Mouse (Mus musculus): ENCODE measurements around the gene Casp8. TPM values are rescaled to one million over a fixed set of nuclear protein-coding genes. Genes with fewer than 3 reads are reported as not detected.
"Not testable (repeated sequence)": the region's sequence is repeated elsewhere in the genome, so short reads cannot be mapped to it uniquely, and the experiment has no call there.

The Casp8 gene
- polyA plus RNA-seq, 1 experiment from 2014 or later: 36.6 TPM

DNA sequence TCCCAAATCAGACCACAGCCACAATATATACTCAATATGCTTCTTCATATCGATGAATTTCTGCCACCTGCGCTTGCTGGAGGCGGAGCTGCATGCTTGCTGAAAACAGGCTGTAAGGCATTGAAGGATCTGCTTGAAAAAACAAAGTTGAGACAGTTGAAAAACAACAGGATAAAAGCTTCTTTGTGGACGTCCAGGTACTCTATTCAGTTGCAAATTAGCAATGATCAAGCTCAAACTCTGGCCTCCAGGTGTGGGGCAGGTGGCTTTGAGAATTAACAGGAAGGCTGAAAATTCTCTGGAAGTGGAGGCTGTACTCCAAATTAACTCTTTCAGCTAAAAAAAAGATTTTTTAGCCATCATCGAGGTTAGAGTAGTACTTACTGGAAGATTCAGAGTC, 32.6 kb upstream of the Casp8 start:
- TF ChIP-seq EP300 (optimal IDR thresholded peaks at IDR 0.05) (no peak), CTCF (IDR thresholded peaks at IDR 0.05; ENCODE audit: low read depth) (no peak)
- no peak for ATAC-seq (ENCODE audit: low FRiP score, low TSS enrichment)
- H3K9me3 ChIP-seq (ENCODE audit: control insufficient read depth, low read length): no peaks in the 10 kb centered on the region
- H3K4me3 ChIP-seq (ENCODE audit: low read depth, low read length): no peak overlapping the region
- DNase-seq (ENCODE audit: low spot score): no peak
- H3K4me1 ChIP-seq (replicated peaks; ENCODE audit: control insufficient read depth, insufficient read depth): no peaks in the 10 kb centered on the region
- WGBS: 79% methylated on average over 5 of the region's 5 CpGs
- H3K9ac ChIP-seq (ENCODE audit: low read length): no peak overlapping the region
- H3K4me2 ChIP-seq (replicated peaks; ENCODE audit: low read depth): no peak overlapping the region
- no peaks in the 10 kb centered on the region for H3K36me3 ChIP-seq (ENCODE audit: control insufficient read depth, insufficient read depth, low read length)
- H3K27me3 ChIP-seq (ENCODE audit: control insufficient read depth, insufficient read depth, low read length): no peaks in the 10 kb centered on the region
- no peak overlapping the region for H3K27ac ChIP-seq (replicated peaks)

DNA sequence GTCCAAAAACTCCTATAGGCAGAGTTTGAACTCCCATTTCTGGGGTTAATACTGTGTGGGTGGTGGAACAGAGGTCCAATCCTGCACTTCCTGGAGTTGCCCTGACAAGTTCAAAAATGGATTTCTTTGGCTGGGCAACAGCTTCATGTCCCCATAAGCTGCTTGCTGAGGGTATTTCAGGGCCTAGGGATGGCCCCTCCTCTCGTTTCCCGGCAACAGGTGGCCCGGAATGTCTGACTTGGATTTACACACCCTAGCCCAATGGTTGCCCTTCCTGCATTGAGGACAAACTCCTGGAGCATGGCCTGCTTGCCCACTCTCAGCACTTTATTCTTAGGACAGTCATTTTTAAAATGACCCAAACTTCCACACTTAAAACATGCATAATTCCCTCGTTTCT, 28.7 kb upstream of the Casp8 start:
- WGBS: 79% methylated on average over 4 of the region's 4 CpGs
- not testable (repeated sequence) for H3K9ac ChIP-seq (ENCODE audit: low read length); ATAC-seq (ENCODE audit: low FRiP score, low TSS enrichment); H3K4me3 ChIP-seq (ENCODE audit: low read depth, low read length); H3K27ac ChIP-seq (replicated peaks); H3K9me3 ChIP-seq (ENCODE audit: control insufficient read depth, low read length); H3K36me3 ChIP-seq (ENCODE audit: control insufficient read depth, insufficient read depth, low read length); H3K4me2 ChIP-seq (replicated peaks; ENCODE audit: low read depth); H3K27me3 ChIP-seq (ENCODE audit: control insufficient read depth, insufficient read depth, low read length); DNase-seq (ENCODE audit: low spot score); H3K4me1 ChIP-seq (replicated peaks; ENCODE audit: control insufficient read depth, insufficient read depth)

DNA sequence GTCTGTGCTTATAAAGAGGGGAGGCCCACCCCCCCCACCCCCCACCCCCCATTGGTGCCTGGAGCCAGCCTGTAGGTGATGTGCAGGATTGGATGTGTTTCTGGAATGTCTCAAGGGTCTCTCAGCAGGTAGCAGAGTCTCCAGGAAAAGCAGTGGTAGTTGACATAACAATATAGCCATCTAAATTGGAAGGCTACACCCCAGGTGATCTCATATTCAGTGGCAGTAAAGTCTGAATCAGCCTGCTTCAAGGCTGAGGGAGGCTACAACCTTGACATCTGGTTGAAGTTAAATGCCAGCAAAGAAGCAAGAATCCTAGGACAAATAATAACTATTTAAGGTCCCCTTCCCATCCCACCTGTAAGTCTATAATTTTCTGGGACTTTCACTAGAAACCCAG, 26.0 kb upstream of the Casp8 start:
- no peak for DNase-seq (ENCODE audit: low spot score)
- no peaks in the 10 kb centered on the region for H3K36me3 ChIP-seq (ENCODE audit: control insufficient read depth, insufficient read depth, low read length)
- H3K4me2 ChIP-seq (replicated peaks; ENCODE audit: low read depth): no peak overlapping the region
- TF ChIP-seq CTCF (IDR thresholded peaks at IDR 0.05; ENCODE audit: low read depth) (no peak), EP300 (optimal IDR thresholded peaks at IDR 0.05) (no peak)
- H3K9ac ChIP-seq (ENCODE audit: low read length): no peak overlapping the region
- H3K9me3 ChIP-seq (ENCODE audit: control insufficient read depth, low read length): no peaks in the 10 kb centered on the region
- no peak overlapping the region for H3K4me3 ChIP-seq (ENCODE audit: low read depth, low read length)
- H3K27ac ChIP-seq (replicated peaks): no peak overlapping the region
- no peaks in the 10 kb centered on the region for H3K4me1 ChIP-seq (replicated peaks; ENCODE audit: control insufficient read depth, insufficient read depth)
- H3K27me3 ChIP-seq (ENCODE audit: control insufficient read depth, insufficient read depth, low read length): no peaks in the 10 kb centered on the region
- ATAC-seq (ENCODE audit: low FRiP score, low TSS enrichment): no peak

DNA sequence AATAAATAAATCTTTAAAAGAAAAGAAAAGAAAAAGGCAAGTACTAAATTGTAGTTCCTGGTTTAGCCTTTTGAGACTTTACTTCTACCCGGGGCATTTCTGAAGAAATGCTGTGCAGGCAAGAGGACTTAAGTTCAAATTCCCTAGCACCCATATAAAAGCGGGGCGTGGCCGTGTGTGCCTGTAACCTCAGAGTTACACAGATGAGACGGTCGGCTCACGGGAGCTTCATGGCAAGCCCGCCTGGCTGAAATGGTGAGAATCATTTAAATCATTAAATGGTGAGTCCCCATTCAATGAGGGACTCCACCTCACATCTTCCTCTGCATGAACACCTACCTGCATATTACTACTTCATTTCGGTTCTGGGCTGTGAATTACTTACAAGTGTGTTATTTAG, 25.5 kb upstream of the Casp8 start:
- Histone ChIP-seq H3K27ac (replicated peaks) (no peak overlapping the region), H3K9ac (ENCODE audit: low read length) (no peak overlapping the region), H3K4me3 (ENCODE audit: low read depth, low read length) (no peak overlapping the region), H3K4me1 (replicated peaks; ENCODE audit: control insufficient read depth, insufficient read depth) (no peaks in the 10 kb centered on the region), H3K4me2 (replicated peaks; ENCODE audit: low read depth) (no peak overlapping the region), H3K9me3 (ENCODE audit: control insufficient read depth, low read length) (no peaks in the 10 kb centered on the region), H3K36me3 (ENCODE audit: control insufficient read depth, insufficient read depth, low read length) (no peaks in the 10 kb centered on the region), H3K27me3 (ENCODE audit: control insufficient read depth, insufficient read depth, low read length) (no peaks in the 10 kb centered on the region)
- 50% methylated on average over 9 of the region's 9 CpGs for WGBS
- no peak for TF ChIP-seq CTCF (IDR thresholded peaks at IDR 0.05; ENCODE audit: low read depth)
- no peak for TF ChIP-seq EP300 (optimal IDR thresholded peaks at IDR 0.05)
- ATAC-seq (ENCODE audit: low FRiP score, low TSS enrichment) (no peak), DNase-seq (ENCODE audit: low spot score) (no peak)

DNA sequence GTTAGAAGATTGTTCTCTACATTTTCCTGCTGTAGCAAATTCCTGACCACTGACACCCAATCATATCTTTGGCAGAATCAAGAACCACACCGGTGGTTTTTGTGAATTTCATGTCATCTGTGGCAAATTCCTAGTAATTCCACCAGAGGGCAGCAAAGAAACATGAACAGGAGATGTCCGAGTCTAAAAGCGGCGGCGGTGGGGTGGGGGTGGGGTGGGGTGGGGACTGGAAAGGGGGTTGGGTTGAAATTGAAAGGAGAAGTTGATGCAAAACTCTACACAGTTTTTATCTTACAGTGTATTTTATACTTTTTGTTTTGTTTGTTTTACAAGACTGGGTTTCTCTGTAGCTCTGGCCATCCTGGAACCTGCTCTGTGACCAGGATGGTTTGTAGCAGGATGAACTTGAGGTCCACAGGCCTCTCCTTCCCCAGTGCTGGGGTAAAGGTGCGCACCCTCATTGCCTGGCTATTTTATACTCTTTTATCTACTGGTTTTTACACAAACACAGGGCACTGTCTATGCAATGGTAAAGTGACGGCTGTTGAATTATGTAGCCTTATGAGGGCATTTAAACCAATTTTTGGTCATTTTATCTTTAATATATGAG, 25.0 kb upstream of the Casp8 start:
- Histone ChIP-seq H3K27me3 (ENCODE audit: control insufficient read depth, insufficient read depth, low read length) (no peaks in the 10 kb centered on the region), H3K4me3 (ENCODE audit: low read depth, low read length) (no peak overlapping the region), H3K4me1 (replicated peaks; ENCODE audit: control insufficient read depth, insufficient read depth) (no peaks in the 10 kb centered on the region), H3K9me3 (ENCODE audit: control insufficient read depth, low read length) (no peaks in the 10 kb centered on the region), H3K27ac (replicated peaks) (no peak overlapping the region), H3K9ac (ENCODE audit: low read length) (no peak overlapping the region), H3K36me3 (ENCODE audit: control insufficient read depth, insufficient read depth, low read length) (no peaks in the 10 kb centered on the region), H3K4me2 (replicated peaks; ENCODE audit: low read depth) (no peak overlapping the region)
- DNase-seq (ENCODE audit: low spot score): peak; percentile 41
- ATAC-seq (ENCODE audit: low FRiP score, low TSS enrichment): no peak
- no peak for TF ChIP-seq EP300 (optimal IDR thresholded peaks at IDR 0.05)
- peak; percentile 74 for TF ChIP-seq CTCF (IDR thresholded peaks at IDR 0.05; ENCODE audit: low read depth)
- 29% methylated on average over 7 of the region's 7 CpGs for WGBS

DNA sequence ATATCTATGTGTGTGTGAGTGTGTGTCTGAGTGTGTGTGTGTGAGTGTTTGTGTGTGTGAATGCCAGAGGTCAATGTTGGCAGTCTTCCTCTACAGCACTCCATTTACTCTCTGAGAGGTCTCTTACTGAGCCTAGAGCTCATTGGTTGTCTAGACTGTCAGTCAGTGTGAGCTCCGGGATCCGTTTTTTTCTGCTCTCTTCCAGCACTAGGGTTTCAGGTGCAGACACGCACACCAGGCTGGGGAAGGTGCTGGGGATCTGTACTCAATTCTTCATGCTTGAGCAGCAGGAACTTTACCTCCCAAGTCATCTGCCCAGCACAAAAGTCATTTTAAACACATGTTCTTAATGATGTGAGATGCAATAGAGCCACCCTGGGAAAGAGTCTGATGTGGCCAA, 23.1 kb upstream of the Casp8 start:
- DNase-seq (ENCODE audit: low spot score): no peak
- Histone ChIP-seq H3K9me3 (ENCODE audit: control insufficient read depth, low read length) (no peaks in the 10 kb centered on the region), H3K27me3 (ENCODE audit: control insufficient read depth, insufficient read depth, low read length) (no peaks in the 10 kb centered on the region), H3K4me1 (replicated peaks; ENCODE audit: control insufficient read depth, insufficient read depth) (no peaks in the 10 kb centered on the region), H3K4me3 (ENCODE audit: low read depth, low read length) (no peak overlapping the region), H3K27ac (replicated peaks) (no peak overlapping the region), H3K36me3 (ENCODE audit: control insufficient read depth, insufficient read depth, low read length) (no peaks in the 10 kb centered on the region), H3K9ac (ENCODE audit: low read length) (no peak overlapping the region), H3K4me2 (replicated peaks; ENCODE audit: low read depth) (no peak overlapping the region)
- ATAC-seq (ENCODE audit: low FRiP score, low TSS enrichment): no peak
- TF ChIP-seq EP300 (optimal IDR thresholded peaks at IDR 0.05): no peak
- TF ChIP-seq CTCF (IDR thresholded peaks at IDR 0.05; ENCODE audit: low read depth): no peak
- WGBS: 63% methylated on average over 3 of the region's 3 CpGs

Measured in stomach, postnatal 0 days (tissue).